Mouse (Mus musculus) MN1 (cell line): ENCODE data around the gene Plekhg2.

Source experiments
- DNase-seq: peaks from one replicate; pipeline ENCODE4 v3.0.0-alpha.2; 2016; ENCODE audit warnings: low spot score

Plekhg2 gene

DNA sequence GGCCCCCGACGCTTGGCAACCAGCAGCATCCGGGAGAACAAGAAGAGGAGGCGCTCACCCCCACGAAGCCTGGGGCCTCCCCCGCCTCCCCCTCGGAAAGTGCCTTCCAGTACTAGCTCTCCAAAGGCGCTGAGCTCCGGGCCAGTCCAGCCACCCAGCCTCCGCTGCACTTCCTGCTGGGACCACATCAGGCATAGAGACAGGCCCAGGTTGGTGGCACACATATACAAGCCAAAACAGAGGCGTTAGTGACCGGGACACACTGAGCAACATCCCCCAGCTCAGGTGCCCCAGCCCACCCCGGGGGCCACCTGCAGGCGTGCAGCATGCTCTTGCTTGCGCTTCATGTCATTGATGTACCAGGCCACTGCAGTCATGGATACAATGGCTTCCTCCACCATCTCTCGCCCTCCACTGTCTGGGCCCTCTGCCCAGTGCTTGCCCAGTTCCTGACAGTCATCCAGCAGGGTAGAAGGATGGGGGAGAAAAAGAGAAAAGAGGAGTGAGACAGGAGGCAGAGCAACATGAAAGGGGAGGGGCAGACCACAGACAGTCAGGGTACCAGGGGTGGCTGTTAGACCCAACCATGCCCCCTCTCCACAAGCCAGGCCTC lies 4.6 kb downstream of the Plekhg2 start:
- DNase-seq: no peak

DNA sequence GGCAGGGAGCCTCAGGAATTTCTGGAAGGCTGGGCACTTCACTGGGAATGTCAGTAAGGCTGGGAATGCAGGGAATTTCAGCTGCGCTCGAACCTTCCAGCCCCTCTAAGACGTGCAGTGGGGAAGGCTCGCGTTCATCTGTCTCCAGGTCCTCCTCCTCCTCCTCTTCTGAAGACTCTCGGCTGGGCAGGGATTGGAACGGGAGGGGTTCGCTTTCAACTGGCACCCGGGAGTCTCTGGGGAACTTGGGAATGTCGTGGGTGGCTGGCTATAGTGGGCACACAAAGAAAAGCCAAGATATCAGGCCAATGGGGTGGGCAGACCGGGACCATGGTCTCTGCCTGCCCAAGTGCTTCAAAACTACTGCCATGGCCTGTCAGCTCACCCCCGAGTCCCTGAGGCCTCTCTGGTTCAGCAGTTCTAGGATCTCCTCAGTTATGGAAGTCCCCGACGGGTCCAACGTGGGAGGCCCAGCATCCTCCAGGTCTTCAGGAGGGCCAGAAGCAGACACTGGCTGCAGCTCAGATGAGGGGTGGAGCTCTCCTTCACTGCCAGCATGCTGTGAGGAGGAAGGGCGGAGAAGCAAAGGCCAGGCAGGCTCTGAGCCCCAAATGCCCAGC lies 9.8 kb downstream of the Plekhg2 start:
- no peak for DNase-seq

DNA sequence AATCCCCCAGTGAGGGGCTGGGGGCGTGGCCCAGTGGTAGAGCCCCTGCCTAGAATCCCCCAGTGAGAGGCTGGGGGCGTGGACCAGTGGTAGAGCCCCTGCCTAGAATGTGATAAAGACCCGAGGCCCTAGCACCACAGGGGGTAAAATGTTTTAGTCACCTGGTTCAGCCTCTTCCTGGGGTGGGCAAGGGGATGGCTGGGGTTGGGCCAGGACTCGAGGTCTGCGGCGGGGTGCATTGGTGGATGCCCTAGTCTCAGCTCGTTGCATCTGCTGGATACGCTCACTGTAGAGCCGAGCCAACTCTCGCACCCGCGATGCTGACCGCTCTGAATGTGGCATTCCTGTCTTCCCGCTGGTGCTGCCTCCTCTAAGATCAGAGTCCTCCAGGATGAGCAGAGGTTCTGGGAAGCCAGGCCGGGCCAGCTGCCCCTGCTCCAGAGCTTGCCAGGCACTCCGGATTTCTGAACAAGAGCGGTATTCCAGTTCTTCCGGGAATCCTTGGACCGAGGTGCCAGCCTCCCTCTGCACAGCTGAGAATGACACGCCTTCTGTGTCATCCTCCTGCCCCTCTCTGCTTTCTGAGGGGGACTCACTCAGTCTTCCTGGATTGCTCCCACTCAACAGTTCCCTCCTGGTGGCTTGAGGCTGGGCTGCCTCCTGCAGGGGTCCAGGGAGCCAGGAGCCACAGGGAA lies 10.6 kb downstream of the Plekhg2 start:
- DNase-seq: no peak

DNA sequence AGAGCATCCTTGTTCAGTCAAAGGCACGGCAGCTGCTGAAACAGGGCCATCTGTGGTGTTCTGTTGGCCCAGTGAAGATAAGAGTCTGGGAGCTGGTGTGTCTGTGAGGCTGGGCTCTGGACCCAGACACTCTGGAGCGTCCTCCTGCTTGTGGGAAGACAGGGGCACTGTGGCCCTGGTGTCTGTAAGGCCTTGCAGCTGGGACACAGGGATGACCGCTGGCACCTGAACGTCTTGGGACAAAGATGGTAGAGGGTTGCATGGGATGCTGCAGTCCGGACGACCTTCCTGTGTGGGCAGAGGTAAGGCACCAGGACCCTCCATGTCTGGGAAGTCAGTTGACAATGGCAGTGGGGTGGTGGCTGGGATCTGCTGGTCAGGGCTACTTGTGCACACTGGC lies 12.1 kb downstream of the Plekhg2 start:
- DNase-seq: peak; percentile 77

DNA sequence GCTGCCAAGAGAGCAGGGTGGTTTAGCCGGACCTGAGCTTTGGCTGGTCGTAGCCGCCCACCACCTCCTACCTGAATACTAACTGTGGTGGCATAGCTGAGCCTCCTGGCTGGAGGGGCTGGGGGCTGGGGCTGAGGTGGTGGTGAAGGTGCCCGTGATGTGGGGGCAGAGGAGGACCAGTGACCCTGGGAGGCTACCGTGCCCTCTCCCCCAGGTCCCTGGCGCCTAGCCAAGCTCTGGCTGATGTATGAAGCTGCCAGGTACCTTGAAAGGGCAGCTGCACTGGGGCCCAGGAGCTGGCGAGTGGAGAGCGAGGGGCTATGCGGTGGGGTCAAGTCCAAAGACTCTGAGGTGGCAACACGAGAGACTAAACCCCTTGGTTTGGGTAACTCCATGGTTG lies 12.5 kb downstream of the Plekhg2 start:
- no peak for DNase-seq

DNA sequence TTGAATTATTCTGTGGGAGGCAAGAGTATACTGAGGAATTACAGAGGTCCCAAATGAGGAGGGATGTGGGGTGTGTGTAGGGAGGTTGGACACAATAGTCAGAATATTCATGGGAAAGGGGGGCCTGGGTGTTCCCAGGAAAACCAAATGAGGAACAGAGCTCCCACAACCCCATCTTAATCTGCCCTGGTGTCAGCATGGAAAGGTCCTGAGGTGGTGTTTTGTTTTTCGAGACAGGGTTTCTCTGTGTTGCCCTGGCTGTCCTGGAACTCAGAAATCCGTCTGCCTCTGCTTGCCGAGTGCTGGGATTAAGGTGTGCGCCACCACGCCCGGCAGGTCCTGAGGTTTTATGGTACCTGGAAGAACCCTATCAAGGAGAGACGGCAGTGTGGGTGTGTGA lies 14.0 kb downstream of the Plekhg2 start:
- no peak for DNase-seq

DNA sequence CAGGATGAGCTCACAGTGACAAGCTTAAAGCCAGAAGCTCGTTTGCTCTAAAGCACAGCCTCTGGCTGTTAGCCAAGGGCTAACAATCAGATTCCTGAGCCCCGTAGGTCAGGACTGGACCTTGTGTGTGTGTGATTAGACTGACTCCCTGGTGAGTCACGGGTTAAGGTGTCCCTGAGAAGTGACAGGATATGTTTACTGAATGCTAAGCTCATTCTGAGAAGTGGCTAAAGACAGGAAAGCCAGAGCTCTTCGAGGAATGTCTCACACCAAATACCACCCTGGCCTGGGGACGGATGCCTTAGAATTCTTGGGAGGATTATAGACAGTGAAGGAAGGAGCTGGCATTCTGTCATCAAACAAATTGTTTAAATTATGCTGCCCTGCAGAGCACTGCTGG lies 14.4 kb downstream of the Plekhg2 start:
- DNase-seq: peak; percentile 64

DNA sequence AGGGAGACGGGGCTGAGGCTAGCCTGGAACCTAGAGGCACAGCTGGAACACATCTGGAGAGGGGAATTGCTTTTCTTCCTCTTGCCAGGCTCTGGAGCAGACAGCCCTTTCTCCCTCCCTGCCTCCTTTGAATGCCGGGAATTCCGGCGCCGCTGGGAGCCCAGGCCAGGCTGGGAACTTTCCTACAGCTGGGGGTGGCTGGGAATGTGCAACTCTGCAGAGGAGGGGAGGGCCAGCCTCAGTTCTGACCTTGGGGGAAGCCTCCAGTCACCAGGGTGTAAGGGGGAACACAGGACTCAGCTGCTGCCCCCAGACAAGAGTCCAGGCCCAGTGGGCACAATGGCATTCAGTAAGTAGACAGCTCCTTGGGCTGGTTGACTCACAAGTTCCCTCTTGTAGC lies 15.4 kb downstream of the Plekhg2 start:
- no peak for DNase-seq

DNA sequence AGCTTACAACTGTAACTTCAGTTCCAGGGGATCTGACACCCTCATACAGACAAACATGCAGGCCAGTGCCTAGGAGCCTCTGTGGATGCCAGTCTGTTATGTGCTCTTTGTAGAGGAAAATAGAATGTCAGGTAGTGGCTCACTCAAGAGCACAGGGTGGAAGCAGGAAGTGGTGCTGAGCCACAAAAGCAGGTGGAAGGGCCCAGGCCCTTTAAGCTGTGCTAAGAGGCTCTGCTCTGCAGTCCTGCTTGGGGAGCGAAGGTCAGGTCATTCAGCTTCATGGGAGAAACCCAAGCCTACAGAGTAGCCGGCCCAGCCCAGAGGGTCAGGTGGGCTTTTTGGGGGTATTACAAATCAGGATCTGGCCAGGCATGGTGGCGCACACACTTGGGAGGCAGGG lies 17.2 kb downstream of the Plekhg2 start:
- no peak for DNase-seq

DNA sequence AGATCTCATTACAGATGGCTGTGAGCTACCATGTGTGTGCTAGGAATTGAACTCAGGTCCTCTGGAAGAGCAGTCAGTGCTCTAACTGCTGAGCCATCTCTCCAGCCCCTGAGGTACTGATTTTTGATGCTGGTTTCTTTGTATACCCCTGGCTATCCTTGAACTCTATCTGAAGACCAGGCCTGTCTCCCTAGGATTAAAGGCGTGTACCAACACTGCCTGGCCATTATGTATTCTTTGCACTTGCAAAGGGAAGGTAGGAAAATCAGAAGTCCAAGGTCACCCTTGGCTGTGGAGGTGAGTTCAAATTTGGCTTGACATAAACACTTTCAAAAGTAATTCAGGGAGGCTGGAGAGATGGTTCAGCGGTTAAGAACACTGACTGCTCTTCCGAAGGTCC lies 17.8 kb downstream of the Plekhg2 start:
- no peak for DNase-seq

DNA sequence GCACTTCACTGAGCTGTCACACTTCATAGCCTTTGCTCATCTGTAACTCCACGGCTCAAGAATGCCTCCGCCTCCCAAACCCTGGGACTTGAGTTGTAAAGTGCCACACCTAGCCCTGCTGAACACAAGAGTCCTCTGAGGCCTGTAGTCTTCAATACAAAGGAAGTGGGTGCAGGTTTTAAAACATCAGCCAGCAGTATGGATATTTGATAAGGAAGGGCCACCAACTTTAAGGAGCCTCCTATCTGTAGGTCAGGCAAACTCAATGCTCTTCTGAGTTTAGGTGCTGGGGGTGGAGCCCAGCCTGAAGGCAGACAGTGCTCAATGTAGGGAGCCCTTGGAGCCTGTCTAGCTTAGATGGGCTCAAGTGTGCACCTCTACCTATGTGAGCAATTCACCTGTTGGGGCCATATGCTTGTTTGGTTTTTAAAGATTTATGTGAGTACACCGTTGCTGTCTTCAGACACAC lies 18.3 kb downstream of the Plekhg2 start:
- no peak for DNase-seq

DNA sequence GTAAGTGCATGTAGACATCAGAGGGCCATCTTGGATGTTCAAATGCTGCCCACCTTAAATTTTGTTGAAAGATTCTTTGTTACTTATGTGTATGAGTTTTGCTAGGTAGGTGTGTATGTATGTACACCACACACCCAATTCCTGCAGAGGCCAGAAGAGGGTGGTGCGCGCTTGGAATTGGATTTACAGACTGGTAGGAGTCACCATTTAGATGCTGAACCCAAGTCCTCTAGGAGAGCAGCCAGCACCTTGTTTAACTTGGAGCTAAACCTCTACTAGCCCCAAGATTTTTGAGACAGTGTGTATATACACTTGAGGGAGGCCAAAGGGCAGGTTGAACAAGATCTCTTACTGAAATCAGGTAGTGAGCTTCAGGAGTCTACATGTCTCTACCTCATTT lies 19.1 kb downstream of the Plekhg2 start:
- no peak for DNase-seq

DNA sequence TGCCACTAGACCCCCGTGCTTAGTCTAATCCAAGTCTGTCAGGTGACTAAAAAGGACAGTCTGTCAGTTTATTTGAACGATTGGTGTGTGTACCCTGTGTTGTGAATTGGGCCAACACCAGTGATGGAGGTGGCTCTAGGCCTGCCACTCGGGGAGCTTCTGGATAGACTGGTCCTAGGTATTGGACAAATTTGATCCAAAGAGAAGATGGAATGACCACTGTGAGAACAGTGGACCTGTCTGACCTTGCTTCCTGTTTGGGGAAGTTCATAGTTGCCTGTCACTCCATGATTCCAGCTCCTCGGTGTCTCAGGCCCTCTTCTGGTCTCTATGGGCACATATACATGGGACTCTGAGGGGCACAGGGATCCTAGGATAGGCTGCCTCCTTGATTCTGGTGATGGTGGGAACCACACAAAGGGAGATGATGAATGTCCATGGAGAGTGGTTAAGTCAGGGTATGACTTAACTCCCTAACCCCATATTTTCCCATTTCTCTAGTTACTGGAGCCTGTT lies 20.7 kb downstream of the Plekhg2 start:
- peak; percentile 47 for DNase-seq

DNA sequence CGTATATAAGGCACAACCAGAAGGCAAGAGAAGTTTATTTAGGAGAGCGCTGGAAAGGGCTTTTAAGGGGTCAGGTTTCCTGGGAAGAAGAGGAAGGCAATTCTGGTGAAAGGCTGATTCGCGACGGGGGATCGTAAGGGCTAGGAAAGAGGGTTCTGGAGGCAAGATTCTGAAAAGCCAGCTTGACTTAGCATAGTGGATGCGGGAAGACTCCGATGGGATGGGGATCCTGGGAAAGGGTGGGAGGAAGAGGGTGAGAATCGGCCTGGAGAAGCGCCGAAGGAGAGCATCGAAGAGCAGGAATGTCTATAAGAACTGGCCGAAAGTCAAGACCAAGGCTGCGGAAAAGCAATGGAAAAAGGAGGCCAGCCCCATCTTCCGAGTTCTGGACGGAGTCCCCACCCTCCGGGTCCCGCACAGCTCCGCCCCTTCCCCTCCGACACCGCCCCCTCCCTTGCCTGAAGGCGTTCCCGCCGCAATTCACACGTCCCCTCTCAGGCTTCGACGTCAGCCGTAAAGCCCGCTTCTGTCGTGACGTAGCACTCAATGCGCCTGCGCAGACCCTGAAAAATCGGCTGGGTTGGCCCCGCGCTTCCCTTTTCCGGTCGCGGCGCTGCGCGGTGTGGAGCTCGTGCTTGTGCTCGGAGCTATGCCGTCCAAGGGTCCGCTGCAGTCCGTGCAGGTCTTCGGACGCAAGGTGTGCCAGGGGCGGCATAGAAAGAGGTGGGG lies 22.1 kb downstream of the Plekhg2 start, which contains the start of gene Rps16:
Gene Rps16, plus strand, starts transcription at position 498 of the 729 bp plus-strand sequence.
- DNase-seq: peak; percentile 97

DNA sequence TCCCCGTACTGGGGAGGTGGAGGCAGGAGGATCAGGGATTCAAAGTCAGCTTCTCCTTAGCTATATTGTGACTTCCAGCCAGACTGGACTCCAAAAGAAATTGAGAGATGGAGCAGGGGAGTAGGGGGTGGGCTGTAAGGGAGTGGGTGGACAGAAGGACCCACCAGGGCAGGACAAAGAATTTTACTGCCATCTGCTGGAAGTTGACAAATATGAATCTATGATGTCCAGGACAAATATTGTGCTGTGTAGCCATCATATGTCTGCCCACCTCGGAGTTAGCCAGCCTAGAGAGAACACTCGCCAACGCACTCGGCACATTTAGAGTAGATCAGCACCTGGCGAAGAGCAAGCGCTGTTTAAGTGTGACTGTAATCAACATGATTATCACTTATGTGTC lies 23.8 kb downstream of the Plekhg2 start:
- DNase-seq: peak; percentile 33

DNA sequence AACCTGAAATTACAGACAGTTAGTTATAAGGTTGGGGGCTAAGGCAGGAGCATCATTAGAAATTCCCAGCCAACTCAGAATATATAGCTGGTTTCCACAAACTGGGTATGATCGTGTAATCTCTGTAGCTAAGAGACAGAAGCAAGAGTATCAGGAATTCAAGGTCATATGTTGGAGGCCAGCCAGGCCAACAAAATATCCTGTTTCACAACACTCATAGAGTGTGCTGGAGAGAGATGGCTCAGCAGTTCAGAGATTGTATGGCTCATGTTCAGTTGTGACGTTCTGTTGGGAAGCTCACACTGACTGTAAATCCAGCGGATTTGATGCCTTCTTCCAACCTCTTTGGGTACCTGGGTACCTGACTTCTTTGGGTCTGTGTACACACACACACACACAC lies 24.7 kb downstream of the Plekhg2 start:
- DNase-seq: no peak

DNA sequence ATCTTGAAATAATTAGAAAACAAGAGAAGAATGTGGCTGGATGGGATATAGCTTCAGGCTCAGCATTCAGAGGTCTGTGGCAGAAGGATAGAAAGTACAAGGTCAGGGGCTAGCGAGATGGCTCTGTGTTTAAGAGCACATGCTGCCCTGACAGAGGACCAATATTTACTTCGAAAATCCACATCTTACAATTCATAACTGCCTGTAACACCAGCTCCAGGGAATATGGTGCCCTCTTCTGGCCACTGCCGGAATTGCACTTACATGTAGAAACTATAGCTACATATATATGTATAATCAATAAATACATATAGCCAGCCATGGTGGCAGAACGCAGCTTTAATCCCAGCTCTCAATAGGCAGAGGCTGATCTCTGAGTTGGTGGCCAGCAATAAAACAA lies 27.8 kb downstream of the Plekhg2 start:
- DNase-seq: peak; percentile 63

DNA sequence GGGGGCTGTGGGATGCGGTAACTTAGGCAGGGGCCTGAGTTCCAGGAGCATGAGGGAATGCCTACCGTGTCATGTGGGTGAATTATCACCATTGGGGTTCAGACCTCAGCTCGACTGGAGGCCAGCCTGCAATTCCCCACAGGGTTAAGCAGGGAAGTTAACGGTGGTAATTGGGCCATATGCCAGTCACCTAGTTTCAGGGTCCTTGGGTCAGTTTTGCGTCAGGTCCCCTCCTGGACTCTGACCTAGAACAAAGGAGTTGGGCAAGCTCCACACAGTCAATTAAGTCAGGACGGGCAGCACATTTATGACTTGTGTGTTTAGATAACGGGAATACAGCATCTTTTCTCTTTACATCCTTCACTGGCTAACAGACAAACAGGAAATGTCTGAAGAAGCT lies 31.0 kb downstream of the Plekhg2 start:
- DNase-seq: no peak

DNA sequence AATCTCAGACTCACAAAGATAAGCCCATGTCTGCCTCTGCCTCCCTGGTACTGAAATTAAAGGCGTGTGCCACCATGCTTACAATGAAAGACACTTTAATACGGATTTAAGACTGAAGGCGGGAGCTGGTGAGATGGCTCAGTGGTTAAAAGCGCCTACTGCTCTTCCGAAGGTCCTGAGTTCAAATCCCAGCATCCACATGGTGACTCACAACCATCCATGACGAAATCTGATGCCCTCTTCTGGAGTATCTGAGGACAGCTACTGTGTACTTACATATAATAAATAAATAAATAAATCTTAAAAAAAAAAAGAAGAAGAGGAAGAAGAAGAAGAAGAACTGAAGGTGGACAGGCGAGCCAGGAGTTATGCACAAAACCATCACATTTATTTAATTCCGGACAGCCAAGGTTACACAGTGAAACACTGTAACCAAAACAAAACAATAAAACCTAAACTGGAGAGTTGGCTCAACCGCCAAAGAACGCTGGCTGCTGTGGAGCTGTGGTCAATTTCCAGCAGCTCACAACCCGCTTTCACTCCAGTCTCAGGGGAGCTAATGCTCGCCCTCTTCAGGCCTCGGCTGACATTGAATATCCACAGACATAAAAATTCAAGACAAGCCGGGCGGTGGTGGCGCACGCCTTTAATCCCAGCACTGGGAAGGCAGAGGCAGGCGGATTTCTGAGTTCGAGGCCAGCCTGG lies 33.0 kb downstream of the Plekhg2 start:
- DNase-seq: peak; percentile 52

DNA sequence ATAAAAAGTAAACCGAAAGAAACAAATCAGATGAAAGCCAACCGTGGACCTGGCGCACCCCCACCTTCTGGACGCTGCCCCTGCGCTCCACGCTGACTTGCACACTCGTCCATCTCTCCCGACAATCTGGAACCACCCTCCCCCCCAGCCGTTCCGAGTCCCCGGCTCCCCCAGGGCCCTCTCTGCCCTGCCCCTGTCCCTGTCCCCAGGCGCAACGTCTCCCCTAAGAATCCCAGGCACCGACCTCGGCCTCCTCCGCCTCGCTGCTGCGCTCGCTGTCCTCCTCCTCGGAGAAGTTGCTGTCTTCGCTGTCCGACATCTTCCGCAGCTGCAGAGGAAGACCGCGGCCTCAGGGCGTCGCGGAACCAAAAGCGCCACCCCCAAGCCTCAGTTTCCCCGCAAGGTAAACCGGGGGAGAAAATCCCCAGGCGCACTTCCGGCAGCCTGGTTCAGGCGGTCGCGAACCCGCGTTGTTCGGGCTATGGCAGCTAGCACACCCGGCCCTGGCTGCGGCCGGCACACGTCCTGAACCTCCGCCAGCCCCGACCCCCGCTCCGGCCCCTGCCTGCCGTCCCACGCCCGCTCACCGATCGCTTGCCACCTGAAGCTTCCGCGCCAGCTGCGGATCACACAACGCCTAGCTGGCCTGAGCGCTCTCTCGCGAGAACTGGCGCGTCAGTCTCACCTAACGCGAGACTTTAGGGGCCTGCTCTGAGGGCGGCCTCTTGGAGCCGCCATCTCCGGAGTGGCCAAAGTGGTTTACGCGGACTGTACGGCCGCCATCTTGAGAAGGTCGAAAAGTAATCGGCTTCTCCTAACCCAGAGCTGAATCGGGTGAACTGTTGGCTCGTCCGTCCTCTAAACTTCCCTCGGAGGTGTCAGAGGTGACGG lies 34.0 kb downstream of the Plekhg2 start, which contains the start of gene Supt5:
Gene Supt5, minus strand, starts transcription at position 639 of the 891 bp plus-strand sequence.
- peak; percentile 99 for DNase-seq

DNA sequence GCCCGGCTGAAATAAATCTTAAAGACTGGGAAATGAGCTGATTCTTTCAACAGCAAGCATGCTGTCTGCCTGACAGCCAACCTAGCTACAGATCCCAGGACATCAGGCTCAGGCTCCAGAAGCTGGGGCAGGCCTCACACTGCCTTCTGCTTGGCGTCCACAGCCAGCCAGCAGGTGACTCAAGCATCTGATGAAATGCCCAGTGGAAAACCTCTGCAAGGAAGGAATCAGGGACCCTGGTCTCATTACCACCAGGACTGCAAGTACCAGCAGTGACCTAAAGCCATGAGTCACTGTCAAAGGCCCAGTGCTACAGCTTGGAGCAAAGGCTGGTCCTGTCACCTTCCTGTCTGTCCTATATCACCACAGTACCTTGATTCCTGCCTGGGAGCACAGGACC lies 36.9 kb downstream of the Plekhg2 start:
- DNase-seq: peak; percentile 51
